Mouse (Mus musculus): ENCODE results near the gene Aqp6. TPM values are rescaled to one million over a fixed set of nuclear protein-coding genes. Genes with fewer than 3 reads are reported as not detected.

Aqp6 gene
- polyA plus RNA-seq (2015; fragmentation: Nextera tagmentation; extraction: Ambion mirVana): not detected in 2 replicates

DNA sequence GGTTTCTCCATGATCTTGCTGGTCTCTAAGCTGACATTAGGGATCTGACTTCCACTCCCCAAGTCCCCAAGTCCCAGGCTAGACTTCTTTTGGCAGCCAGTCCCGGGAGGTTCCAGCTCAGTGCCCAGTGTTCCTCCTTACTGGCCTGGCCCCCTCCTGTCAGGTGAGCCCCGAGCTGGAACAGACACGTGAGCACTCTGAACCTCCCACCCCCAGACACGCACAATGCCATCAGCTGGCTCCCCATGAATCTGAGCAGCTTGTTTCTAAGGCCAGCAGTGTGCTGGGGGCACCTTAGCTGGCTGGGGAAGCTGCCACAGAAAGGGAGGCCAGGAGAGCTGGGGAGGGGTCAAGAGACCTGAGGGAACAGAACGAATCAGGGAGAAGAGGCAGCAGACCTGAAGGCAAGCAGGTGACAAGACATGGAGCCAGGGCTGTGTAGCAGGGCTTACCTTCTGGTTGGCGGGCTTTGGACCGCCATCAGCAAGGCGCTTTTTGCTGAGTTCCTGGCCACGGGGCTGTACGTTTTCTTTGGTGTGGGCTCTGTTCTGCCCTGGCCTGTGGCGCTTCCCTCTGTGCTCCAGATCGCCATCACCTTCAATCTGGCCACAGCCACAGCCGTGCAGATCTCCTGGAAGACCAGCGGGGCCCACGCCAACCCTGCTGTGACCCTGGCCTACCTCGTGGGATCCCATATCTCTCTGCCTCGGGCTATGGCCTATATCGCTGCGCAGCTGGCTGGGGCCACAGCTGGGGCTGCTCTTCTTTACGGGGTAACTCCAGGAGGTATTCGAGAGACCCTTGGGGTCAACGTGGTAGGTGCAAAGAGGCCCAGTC lies at the start of gene Aqp6:
TSS of gene Aqp6 (plus strand) at position 415 of the 837 bp plus-strand sequence.
- Histone ChIP-seq H3K4me2 (replicated peaks) (no peak within 1 kb of the TSS), H3K9me3 (replicated peaks) (no peaks in the 10 kb centered on the region), H3K4me3 (replicated peaks) (no peak within 1 kb of the TSS), H3K27ac (replicated peaks) (no peak within 1 kb of the TSS), H3K4me1 (peaks cover 5% of the 10 kb centered on the region), H3K36me3 (no peaks in the 10 kb centered on the region), H3K27me3 (peaks cover 63% of the 10 kb centered on the region), H3K9ac (no peak within 1 kb of the TSS)
- no peak for ATAC-seq (ENCODE audit: insufficient number of reproducible peaks, low FRiP score, low TSS enrichment, low read depth)
- 63% methylated on average over 22 of the region's 22 CpGs for WGBS

GRCm38 (mm10) chr15:99553767-99554166 lies 47.4 kb upstream of the Aqp6 start:
- ATAC-seq (ENCODE audit: insufficient number of reproducible peaks, low FRiP score, low TSS enrichment, low read depth): peak; percentile 69; the same call in 1 of the 2 replicates
- no peaks in the 10 kb centered on the region for H3K9me3 ChIP-seq (replicated peaks)
- H3K4me1 ChIP-seq: peaks cover 12% of the 10 kb centered on the region
- H3K27ac ChIP-seq (replicated peaks): no peak overlapping the region
- no peak overlapping the region for H3K4me2 ChIP-seq (replicated peaks)
- H3K27me3 ChIP-seq: no peaks in the 10 kb centered on the region
- no peaks in the 10 kb centered on the region for H3K36me3 ChIP-seq
- no peak overlapping the region for H3K9ac ChIP-seq
- no peak overlapping the region for H3K4me3 ChIP-seq (replicated peaks)
- 17% methylated on average over 6 of the region's 6 CpGs for WGBS

DNA sequence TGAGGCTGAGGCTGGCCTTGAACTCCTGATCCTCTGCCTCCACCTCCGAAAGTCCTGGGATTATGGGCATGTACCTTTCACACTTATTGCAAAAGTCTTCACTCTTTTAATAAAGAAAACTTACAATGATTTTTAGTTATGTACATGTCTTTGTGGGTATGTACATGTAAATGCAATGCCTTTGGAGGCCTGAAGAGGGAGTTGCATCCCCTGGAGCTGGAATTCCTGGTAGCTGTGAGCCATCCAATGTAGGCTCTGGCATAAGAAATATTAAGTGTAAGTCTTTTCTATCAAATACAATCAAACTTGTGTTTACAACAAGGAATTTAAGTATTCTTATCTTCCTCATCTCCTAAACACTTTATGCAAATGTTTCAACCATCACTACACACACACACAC lies 42.3 kb upstream of the Aqp6 start:
- H3K9ac ChIP-seq: no peak overlapping the region
- no peaks in the 10 kb centered on the region for H3K9me3 ChIP-seq (replicated peaks)
- no peak overlapping the region for H3K4me3 ChIP-seq (replicated peaks)
- no peak for ATAC-seq (ENCODE audit: insufficient number of reproducible peaks, low FRiP score, low TSS enrichment, low read depth)
- H3K4me1 ChIP-seq: peaks cover 8% of the 10 kb centered on the region
- peaks cover 4% of the 10 kb centered on the region for H3K27me3 ChIP-seq
- 83% methylated on average over 1 of the region's 1 CpGs for WGBS
- H3K36me3 ChIP-seq: no peaks in the 10 kb centered on the region
- H3K27ac ChIP-seq (replicated peaks): no peak overlapping the region
- no peak overlapping the region for H3K4me2 ChIP-seq (replicated peaks)

DNA sequence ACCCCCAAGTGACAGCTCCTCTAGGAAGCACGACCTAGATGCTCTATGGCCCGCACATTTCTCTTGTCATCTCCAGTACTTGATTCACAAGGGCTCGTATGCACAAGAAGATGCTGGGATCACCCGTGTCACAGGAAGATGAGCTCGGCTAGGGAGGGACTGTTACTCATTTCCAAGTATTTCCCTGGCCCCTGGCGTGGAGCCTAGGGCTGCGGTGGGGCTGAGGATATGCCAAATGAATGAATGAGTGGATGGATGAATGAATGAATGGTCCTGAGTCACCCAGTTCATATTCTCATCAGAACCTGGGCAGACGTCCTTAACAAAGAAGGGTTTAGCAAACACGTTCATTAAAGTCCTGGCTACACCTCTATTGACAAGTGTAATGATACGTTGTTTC lies 41.0 kb upstream of the Aqp6 start:
- Histone ChIP-seq H3K4me1 (peaks cover 11% of the 10 kb centered on the region), H3K4me3 (replicated peaks) (no peak overlapping the region), H3K9ac (no peak overlapping the region), H3K27me3 (peaks cover 4% of the 10 kb centered on the region), H3K4me2 (replicated peaks) (no peak overlapping the region), H3K9me3 (replicated peaks) (no peaks in the 10 kb centered on the region), H3K36me3 (no peaks in the 10 kb centered on the region), H3K27ac (replicated peaks) (no peak overlapping the region)
- no peak for ATAC-seq (ENCODE audit: insufficient number of reproducible peaks, low FRiP score, low TSS enrichment, low read depth)
- WGBS: 70% methylated on average over 10 of the region's 10 CpGs

DNA sequence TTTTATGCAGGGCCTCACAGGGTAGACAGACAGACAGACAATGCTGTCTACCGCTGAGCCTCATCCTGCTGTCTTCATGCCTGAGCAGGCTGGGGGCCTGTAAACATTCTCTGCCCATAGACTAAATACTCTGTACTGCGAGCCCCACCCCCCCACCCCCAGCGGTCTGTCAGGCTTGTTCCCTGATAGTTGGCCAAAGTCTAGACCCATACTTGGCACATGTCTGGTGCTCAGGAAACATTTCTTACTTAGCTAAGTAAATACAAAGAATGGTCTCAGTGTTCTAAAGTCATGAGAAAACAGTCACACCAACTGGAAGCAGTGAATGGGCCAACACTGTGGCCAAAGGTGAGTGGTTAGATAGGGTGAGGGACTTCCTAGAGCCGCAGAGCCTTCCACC lies 33.8 kb upstream of the Aqp6 start:
- Histone ChIP-seq H3K4me2 (replicated peaks) (no peak overlapping the region), H3K36me3 (no peaks in the 10 kb centered on the region), H3K27me3 (no peaks in the 10 kb centered on the region; the same call in 1 of the 2 replicates), H3K4me3 (replicated peaks) (no peak overlapping the region), H3K9ac (no peak overlapping the region), H3K4me1 (peaks cover 9% of the 10 kb centered on the region), H3K9me3 (replicated peaks) (no peaks in the 10 kb centered on the region), H3K27ac (replicated peaks) (no peak overlapping the region)
- ATAC-seq (ENCODE audit: insufficient number of reproducible peaks, low FRiP score, low TSS enrichment, low read depth): no peak
- WGBS: 67% methylated on average over 4 of the region's 4 CpGs

GRCm38 (mm10) chr15:99568682-99569081 lies 32.5 kb upstream of the Aqp6 start:
- no peaks in the 10 kb centered on the region for H3K36me3 ChIP-seq
- H3K27ac ChIP-seq (replicated peaks): no peak overlapping the region
- H3K9ac ChIP-seq: no peak overlapping the region
- H3K4me3 ChIP-seq (replicated peaks): no peak overlapping the region
- no peaks in the 10 kb centered on the region; the same call in 1 of the 2 replicates for H3K27me3 ChIP-seq
- H3K4me2 ChIP-seq (replicated peaks): no peak overlapping the region
- H3K9me3 ChIP-seq (replicated peaks): no peaks in the 10 kb centered on the region
- WGBS: 58% methylated on average over 6 of the region's 6 CpGs
- no peak for ATAC-seq (ENCODE audit: insufficient number of reproducible peaks, low FRiP score, low TSS enrichment, low read depth)
- H3K4me1 ChIP-seq: peaks cover 9% of the 10 kb centered on the region

DNA sequence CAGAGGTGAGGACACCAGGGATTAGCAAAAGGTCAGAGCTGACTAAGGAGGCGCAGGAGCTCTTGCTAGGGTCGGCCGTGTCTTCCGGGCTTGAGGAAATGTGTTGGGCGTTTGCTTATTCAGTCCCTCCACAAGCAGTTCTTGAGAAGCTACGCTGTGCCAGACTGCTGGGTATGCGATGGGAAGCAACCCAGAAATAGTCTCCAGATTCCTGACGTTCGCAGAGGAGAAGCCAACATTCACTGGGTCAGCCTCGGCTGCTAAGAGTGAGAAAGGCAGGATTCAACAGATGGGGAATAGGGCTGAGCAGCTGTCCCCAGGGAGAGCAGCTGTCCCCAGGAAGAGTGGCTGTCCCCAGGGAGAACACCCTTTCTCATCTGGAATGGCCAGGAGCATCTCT lies 32.1 kb upstream of the Aqp6 start:
- Histone ChIP-seq H3K27ac (replicated peaks) (no peak overlapping the region), H3K9me3 (replicated peaks) (no peaks in the 10 kb centered on the region), H3K9ac (no peak overlapping the region), H3K4me1 (peaks cover 8% of the 10 kb centered on the region), H3K36me3 (no peaks in the 10 kb centered on the region), H3K4me2 (replicated peaks) (no peak overlapping the region), H3K27me3 (no peaks in the 10 kb centered on the region), H3K4me3 (replicated peaks) (no peak overlapping the region)
- no peak for ATAC-seq (ENCODE audit: insufficient number of reproducible peaks, low FRiP score, low TSS enrichment, low read depth)
- 64% methylated on average over 10 of the region's 10 CpGs for WGBS

GRCm38 (mm10) chr15:99578802-99579485 lies 22.3 kb upstream of the Aqp6 start, which contains the start of gene Aqp2:
Gene Aqp2 (plus strand): TSS chr15:99579055.
- Histone ChIP-seq H3K9ac (no peak within 1 kb of the TSS), H3K4me2 (replicated peaks) (no peak within 1 kb of the TSS), H3K27ac (replicated peaks) (no peak within 1 kb of the TSS), H3K27me3 (peaks cover 56% of the 10 kb centered on the region), H3K4me3 (replicated peaks) (no peak within 1 kb of the TSS), H3K9me3 (replicated peaks) (no peaks in the 10 kb centered on the region), H3K4me1 (peaks cover 8% of the 10 kb centered on the region), H3K36me3 (no peaks in the 10 kb centered on the region)
- WGBS: 78% methylated on average over 26 of the region's 26 CpGs
- ATAC-seq (ENCODE audit: insufficient number of reproducible peaks, low FRiP score, low TSS enrichment, low read depth): no peak

GRCm38 (mm10) chr15:99583463-99584344 lies 17.5 kb upstream of the Aqp6 start:
- peaks cover 95% of the 10 kb centered on the region for H3K27me3 ChIP-seq
- peak overlapping the region; percentile 53 for H3K4me2 ChIP-seq (replicated peaks)
- ATAC-seq (ENCODE audit: insufficient number of reproducible peaks, low FRiP score, low TSS enrichment, low read depth): no peak
- H3K9me3 ChIP-seq (replicated peaks): no peaks in the 10 kb centered on the region
- no peak overlapping the region for H3K9ac ChIP-seq
- H3K36me3 ChIP-seq: no peaks in the 10 kb centered on the region
- peak overlapping the region; percentile 31 for H3K4me3 ChIP-seq (replicated peaks)
- H3K4me1 ChIP-seq: peaks cover 20% of the 10 kb centered on the region
- no peak overlapping the region for H3K27ac ChIP-seq (replicated peaks)
- WGBS: 2% methylated on average over 53 of the region's 54 CpGs

- Histone ChIP-seq H3K36me3 (no peaks in the 10 kb centered on the region), H3K9ac (no peak overlapping the region), H3K27me3 (peaks cover 97% of the 10 kb centered on the region), H3K27ac (replicated peaks) (no peak overlapping the region), H3K4me1 (peaks cover 20% of the 10 kb centered on the region), H3K4me3 (replicated peaks) (peak overlapping the region; percentile 31), H3K9me3 (replicated peaks) (no peaks in the 10 kb centered on the region), H3K4me2 (replicated peaks) (peak overlapping the region; percentile 53)
- 1% methylated on average over 24 of the region's 24 CpGs for WGBS
- peak; percentile 73 for ATAC-seq (ENCODE audit: insufficient number of reproducible peaks, low FRiP score, low TSS enrichment, low read depth)
Observed at GRCm38 (mm10) chr15:99584407-99585202, 16.6 kb upstream of the Aqp6 start.

Measured in embryonic facial prominence, embryonic 15.5 days (tissue).